ENCODE assay signal across 28 mouse cellular contexts in genomic region chr10:93708515-93708914, GRCm38 (mm10).
DNase-seq lines count a peak whose midpoint lies in the region; ATAC-seq and TF ChIP-seq lines count a peak whose summit lies in the region.
"Had no signal": no experiment of that assay in that cellular context is flagged by ENCODE, and none has a peak within 500 bp of the region (broad histone marks: within the 10 kb centered on the region; RNA-seq: fewer than 3 reads in every experiment).

No protein-coding gene starts in this region.

- intact Hi-C loops in heart, postnatal 10 days (cut with DNase I): loop anchor here (5.0 kb wide), 1 partner anchor 36 kb away; no protein-coding TSS in a partner anchor

- no peak for DNase-seq in heart, postnatal 0 days (ENCODE audit: low spot score)
- no peak for DNase-seq in heart, postnatal 10 days
- DNase-seq in liver, embryonic 13.5 days: peak; percentile 18
- no peak for DNase-seq in cerebellum, adult 9-11 months
- no peak for DNase-seq in cerebellum, adult 18-20 months
- DNase-seq in kidney, adult 2 months: no peak
- DNase-seq: adrenal gland, postnatal 14 days; cerebellum, postnatal 36 days; gastrocnemius, postnatal 10 days; heart, postnatal 14 days; kidney, adult 11 months; kidney, postnatal 36 days; lung, adult 2 months; lung, postnatal 14 days; thymus, adult 2 months; thymus, postnatal 36 days had no signal

- H3K9me3 ChIP-seq in heart, postnatal 0 days (replicated peaks; ENCODE audit: control insufficient read depth, low read length): no peaks in the 10 kb centered on the region
- no peaks in the 10 kb centered on the region for H3K9me3 ChIP-seq in liver, embryonic 13.5 days (replicated peaks)
- H3K9me3 ChIP-seq: embryonic facial prominence, embryonic 12.5 days; heart, embryonic 10.5 days; hindbrain, embryonic 13.5 days; kidney, embryonic 15.5 days; limb, embryonic 13.5 days; midbrain, embryonic 13.5 days; neural tube, embryonic 13.5 days had no signal

- peaks cover 11% of the 10 kb centered on the region; the same call in 1 of the 2 replicates for H3K4me1 ChIP-seq in heart, postnatal 0 days (ENCODE audit: control insufficient read depth, insufficient read depth)
- H3K4me1 ChIP-seq in liver, embryonic 13.5 days (replicated peaks): peaks cover 26% of the 10 kb centered on the region
- H3K4me1 ChIP-seq in kidney, adult 2 months (ENCODE audit: control insufficient read depth, insufficient read depth, low read length): peaks cover 3% of the 10 kb centered on the region; the same call in 1 of the 2 replicates
- H3K4me1 ChIP-seq: embryonic facial prominence, embryonic 12.5 days; forebrain, embryonic 12.5 days; kidney, embryonic 15.5 days; limb, embryonic 13.5 days; midbrain, embryonic 13.5 days had no signal

- H3K36me3 ChIP-seq in heart, postnatal 0 days (replicated peaks; ENCODE audit: control insufficient read depth, insufficient read depth, low read length): peaks cover 24% of the 10 kb centered on the region
- H3K36me3 ChIP-seq in liver, embryonic 13.5 days: 0 out of 2 replicates have a peak, but pooled peaks cover 10% of the 10 kb centered on the region
- H3K36me3 ChIP-seq in kidney, adult 2 months (ENCODE audit: control insufficient read depth, insufficient read depth, low read length): peaks cover 5% of the 10 kb centered on the region
- H3K36me3 ChIP-seq: embryonic facial prominence, embryonic 12.5 days; heart, embryonic 10.5 days had no signal

- no peak overlapping the region for H3K4me3 ChIP-seq in heart, postnatal 0 days (ENCODE audit: low read depth, low read length)
- no peak overlapping the region for H3K4me3 ChIP-seq in liver, embryonic 13.5 days (replicated peaks)
- H3K4me3 ChIP-seq in kidney, adult 2 months (ENCODE audit: insufficient read depth, low read depth, low read length): no peak overlapping the region
- H3K4me3 ChIP-seq: embryonic facial prominence, embryonic 12.5 days; erythroblast, embryonic 14.5 days; forebrain, embryonic 12.5 days; heart, embryonic 10.5 days; hindbrain, embryonic 13.5 days; kidney, embryonic 15.5 days; limb, embryonic 13.5 days; midbrain, embryonic 13.5 days; neural tube, embryonic 13.5 days had no signal

- no peak for TF ChIP-seq POLR2A in kidney, adult 2 months (IDR thresholded peaks at IDR 0.05; ENCODE audit: low read depth, low read length)

- H3K4me2 ChIP-seq in heart, postnatal 0 days (ENCODE audit: low read depth, low read length): no peak overlapping the region
- H3K4me2 ChIP-seq in liver, embryonic 13.5 days: peak overlapping the region; percentile 24; the same call in 1 of the 2 replicates
- H3K4me2 ChIP-seq: embryonic facial prominence, embryonic 12.5 days; forebrain, embryonic 12.5 days; hindbrain, embryonic 13.5 days; kidney, embryonic 15.5 days; limb, embryonic 13.5 days; midbrain, embryonic 13.5 days; neural tube, embryonic 13.5 days had no signal

- no peaks in the 10 kb centered on the region for H3K27me3 ChIP-seq in heart, postnatal 0 days (ENCODE audit: control insufficient read depth, insufficient read depth, low read length)
- H3K27me3 ChIP-seq in liver, embryonic 13.5 days: no peaks in the 10 kb centered on the region
- H3K27me3 ChIP-seq in kidney, adult 2 months (replicated peaks; ENCODE audit: control insufficient read depth, insufficient read depth, low read length): no peaks in the 10 kb centered on the region
- H3K27me3 ChIP-seq: embryonic facial prominence, embryonic 12.5 days; forebrain, embryonic 12.5 days; hindbrain, embryonic 13.5 days; kidney, embryonic 15.5 days; limb, embryonic 13.5 days; midbrain, embryonic 13.5 days; neural tube, embryonic 13.5 days had no signal

- no peak for TF ChIP-seq EP300 in heart, postnatal 0 days (IDR thresholded peaks at IDR 0.05; ENCODE audit: low read depth)

- no peak overlapping the region for H3K9ac ChIP-seq in heart, postnatal 0 days (replicated peaks; ENCODE audit: low read depth, low read length)
- H3K9ac ChIP-seq in liver, embryonic 13.5 days: no peak overlapping the region
- H3K9ac ChIP-seq: embryonic facial prominence, embryonic 12.5 days; forebrain, embryonic 12.5 days; hindbrain, embryonic 13.5 days; kidney, embryonic 15.5 days; limb, embryonic 13.5 days; midbrain, embryonic 13.5 days; neural tube, embryonic 13.5 days had no signal

- ATAC-seq in heart, postnatal 0 days (ENCODE audit: insufficient read depth, low read depth): no peak
- peak; percentile 60; the same call in 1 of the 2 replicates for ATAC-seq in erythroblast, adult 5-6 weeks (replicated peaks; ENCODE audit: low FRiP score, poor library complexity, severe bottlenecking)
- ATAC-seq in liver, embryonic 13.5 days (ENCODE audit: low read depth): peak; percentile 92
- peak; percentile 76 for ATAC-seq in megakaryocyte progenitor cell, adult 5-6 weeks (replicated peaks; ENCODE audit: poor library complexity)
- ATAC-seq: CD4-positive, CD25-positive, alpha-beta regulatory T cell, adult 4 months; midbrain, embryonic 13.5 days had no signal

- H3K27ac ChIP-seq in heart, postnatal 0 days (ENCODE audit: low read depth): peak overlapping the region; percentile 88; the same call in 1 of the 2 replicates
- peak overlapping the region; percentile 70 for H3K27ac ChIP-seq in liver, embryonic 13.5 days
- H3K27ac ChIP-seq in kidney, adult 2 months (ENCODE audit: insufficient read depth, low read depth, low read length): no peak overlapping the region
- H3K27ac ChIP-seq: embryonic facial prominence, embryonic 12.5 days; forebrain, embryonic 12.5 days; heart, embryonic 10.5 days; hindbrain, embryonic 13.5 days; kidney, embryonic 15.5 days; midbrain, embryonic 13.5 days; neural tube, embryonic 13.5 days had no signal

- no peak for TF ChIP-seq CTCF in heart, postnatal 0 days (IDR thresholded peaks at IDR 0.05; ENCODE audit: low read depth)
- no peak for TF ChIP-seq CTCF in kidney, adult 2 months (conservative IDR thresholded peaks at IDR 0.05; ENCODE audit: insufficient read depth, insufficient read length, low read depth, low read length)

- WGBS in heart, postnatal 0 days: 55% methylated on average over 5 of the region's 5 CpGs
- 22% methylated on average over 5 of the region's 5 CpGs for whole genome bisulfite sequencing in liver, embryonic 13.5 days (ENCODE audit: insufficient replicate concordance)
- WGBS in kidney, adult 2 months: 84% methylated on average over 5 of the region's 5 CpGs
